Mouse (Mus musculus) limb, embryonic 11.5 days (tissue): ENCODE data around the gene Rnf8. TPM values are rescaled to one million over a fixed set of nuclear protein-coding genes. Genes with fewer than 3 reads are reported as not detected.

Source experiments
- ATAC-seq: fragments of 200-750 bp; cut with Nextera tagmentation; 2 replicates; pipeline ENCODE4 v1.8.0; 2017; ENCODE audit warnings: low read depth; ENCODE audit not compliant: insufficient number of reproducible peaks, low FRiP score, low TSS enrichment
- DNase-seq: peaks from one replicate; pipeline ENCODE4 v3.0.0-alpha.2; 2015; ENCODE audit warnings: low spot score
- H3K27ac ChIP-seq: fragments of 300-500 bp; sonication (generic); replicated peaks from 2 replicates; pipeline ENCODE4 v1.5.1; 2014; ENCODE audit warnings: low read depth, mild to moderate bottlenecking, low read length
- H3K27me3 ChIP-seq: fragments of 300-500 bp; sonication (generic); 2 replicates; pipeline ENCODE4 v1.6.1; 2014; ENCODE audit warnings: mild to moderate bottlenecking, low read length, mixed read lengths; ENCODE audit not compliant: control insufficient read depth, insufficient read depth
- H3K36me3 ChIP-seq: fragments of 300-500 bp; sonication (generic); 2 replicates; pipeline ENCODE4 v1.6.1; 2014; ENCODE audit warnings: mild to moderate bottlenecking, low read length, moderate library complexity, mixed read lengths; ENCODE audit not compliant: control insufficient read depth, insufficient read depth
- H3K4me1 ChIP-seq: fragments of 300-500 bp; sonication (generic); 2 replicates; pipeline ENCODE4 v1.6.1; 2014; ENCODE audit warnings: low read length, mixed read lengths; ENCODE audit not compliant: control insufficient read depth, insufficient read depth
- H3K4me2 ChIP-seq: fragments of 300-500 bp; sonication (generic); 2 replicates; pipeline ENCODE4 v1.6.1; 2014; ENCODE audit warnings: low read depth, mild to moderate bottlenecking, moderate library complexity; ENCODE audit not compliant: severe bottlenecking
- H3K4me3 ChIP-seq: fragments of 300-500 bp; sonication (generic); 2 replicates; pipeline ENCODE4 v1.5.1; 2014; ENCODE audit warnings: low read depth, low read length
- H3K9ac ChIP-seq: fragments of 300-500 bp; sonication (generic); 2 replicates; pipeline ENCODE4 v1.6.1; 2014; ENCODE audit warnings: mild to moderate bottlenecking, low read length
- H3K9me3 ChIP-seq: fragments of 300-500 bp; sonication (generic); 2 replicates; pipeline ENCODE4 v1.6.1; 2016; ENCODE audit warnings: low read length; ENCODE audit not compliant: control insufficient read depth
- WGBS: fragments of 180-500 bp; shearing (Covaris S2); extraction: QIAGEN DNeasy Blood & Tissue Kit; methylation state at CpG from one replicate; pipeline ENCODE4 v1.1.7; 2014; 5-methylcytosine and 5-hydroxymethylcytosine counted together
- polyA plus RNA-seq: library from polyadenylated mRNA; unstranded; fragments of >200 nt; fragmentation: Nextera tagmentation; extraction: Ambion mirVana; gene quantifications from 2 replicates; pipeline ENCODE4 v1.2.1, GENCODE M21; 2014

Gene Rnf8
- polyA plus RNA-seq, 1 experiment from 2014 or later, result 116 TPM

- Histone ChIP-seq H3K36me3 (peaks cover 30% of the 10 kb centered on the region), H3K27me3 (no peaks in the 10 kb centered on the region), H3K4me3 (no peak overlapping the region), H3K4me2 (no peak overlapping the region), H3K9me3 (no peaks in the 10 kb centered on the region), H3K9ac (no peak overlapping the region), H3K4me1 (no peaks in the 10 kb centered on the region), H3K27ac (no peak overlapping the region)
- WGBS, result 96% methylated on average over 11 of the region's 11 CpGs
- ATAC-seq, result no peak
- no peak for DNase-seq
Observed at GRCm38 (mm10) chr17:29632312-29632711, 17.7 kb downstream of the Rnf8 start.

- Histone ChIP-seq H3K4me1 (no peaks in the 10 kb centered on the region), H3K9me3 (no peaks in the 10 kb centered on the region)
- no peak for ATAC-seq
Observed at GRCm38 (mm10) chr17:29635492-29635891, 20.9 kb downstream of the Rnf8 start.

GRCm38 (mm10) chr17:29636118-29636517 is 21.5 kb downstream of the Rnf8 start:
- 72% methylated on average over 5 of the region's 5 CpGs for WGBS
- Histone ChIP-seq H3K36me3 (peaks cover 33% of the 10 kb centered on the region), H3K9me3 (no peaks in the 10 kb centered on the region), H3K4me3 (no peak overlapping the region), H3K27ac (no peak overlapping the region), H3K27me3 (no peaks in the 10 kb centered on the region), H3K4me2 (no peak overlapping the region), H3K4me1 (no peaks in the 10 kb centered on the region), H3K9ac (no peak overlapping the region)
- DNase-seq (peak; percentile 39), ATAC-seq (no peak)

More at GRCm38 (mm10) chr17:29635492-29635891, 20.9 kb downstream of the Rnf8 start:
- Histone ChIP-seq H3K27me3 (no peaks in the 10 kb centered on the region), H3K4me3 (no peak overlapping the region), H3K4me2 (no peak overlapping the region), H3K36me3 (peaks cover 27% of the 10 kb centered on the region), H3K9ac (no peak overlapping the region), H3K27ac (no peak overlapping the region)
- no peak for DNase-seq
- 93% methylated on average over 8 of the region's 8 CpGs for WGBS

- WGBS, result 96% methylated on average over 4 of the region's 4 CpGs
- DNase-seq (no peak), ATAC-seq (no peak)
- H3K27me3 ChIP-seq, result no peaks in the 10 kb centered on the region
- H3K36me3 ChIP-seq, result peaks cover 36% of the 10 kb centered on the region
- no peak overlapping the region for H3K4me3 ChIP-seq
- H3K4me2 ChIP-seq, result no peak overlapping the region
- H3K9me3 ChIP-seq, result no peaks in the 10 kb centered on the region
- H3K4me1 ChIP-seq, result no peaks in the 10 kb centered on the region
- H3K9ac ChIP-seq, result no peak overlapping the region
- H3K27ac ChIP-seq, result no peak overlapping the region
Observed at GRCm38 (mm10) chr17:29637377-29637776, 22.8 kb downstream of the Rnf8 start.

GRCm38 (mm10) chr17:29637895-29638294 is 23.3 kb downstream of the Rnf8 start:
- Histone ChIP-seq H3K4me1 (no peaks in the 10 kb centered on the region), H3K27ac (no peak overlapping the region), H3K27me3 (no peaks in the 10 kb centered on the region), H3K9ac (no peak overlapping the region), H3K4me3 (no peak overlapping the region), H3K9me3 (no peaks in the 10 kb centered on the region), H3K36me3 (peaks cover 34% of the 10 kb centered on the region), H3K4me2 (no peak overlapping the region)
- DNase-seq (no peak), ATAC-seq (no peak)
- 83% methylated on average over 8 of the region's 8 CpGs for WGBS

- Histone ChIP-seq H3K9me3 (no peaks in the 10 kb centered on the region), H3K9ac (no peak overlapping the region), H3K4me2 (no peak overlapping the region), H3K36me3 (peaks cover 24% of the 10 kb centered on the region; the same call in 1 of the 2 replicates), H3K4me1 (no peaks in the 10 kb centered on the region), H3K27ac (no peak overlapping the region), H3K4me3 (no peak overlapping the region), H3K27me3 (no peaks in the 10 kb centered on the region)
- DNase-seq, result no peak
- 92% methylated on average over 11 of the region's 11 CpGs for WGBS
- ATAC-seq, result no peak
Observed at GRCm38 (mm10) chr17:29640971-29641370, 26.4 kb downstream of the Rnf8 start.

- Histone ChIP-seq H3K4me2 (no peak overlapping the region), H3K27ac (no peak overlapping the region), H3K27me3 (no peaks in the 10 kb centered on the region), H3K9ac (no peak overlapping the region), H3K36me3 (peaks cover 23% of the 10 kb centered on the region; the same call in 1 of the 2 replicates), H3K4me1 (no peaks in the 10 kb centered on the region), H3K9me3 (no peaks in the 10 kb centered on the region), H3K4me3 (no peak overlapping the region)
- WGBS, result 70% methylated on average over 3 of the region's 3 CpGs
- DNase-seq (no peak), ATAC-seq (no peak)
Observed at GRCm38 (mm10) chr17:29642219-29642618, 27.6 kb downstream of the Rnf8 start.

- Histone ChIP-seq H3K9ac (no peak overlapping the region), H3K4me2 (no peak overlapping the region), H3K4me1 (0 out of 2 replicates have a peak, but pooled peaks cover 4% of the 10 kb centered on the region), H3K9me3 (no peaks in the 10 kb centered on the region), H3K36me3 (0 out of 2 replicates have a peak, but pooled peaks cover 2% of the 10 kb centered on the region), H3K27ac (no peak overlapping the region), H3K4me3 (no peak overlapping the region), H3K27me3 (no peaks in the 10 kb centered on the region)
- no peak for DNase-seq
- ATAC-seq, result no peak
- WGBS, result 68% methylated on average over 2 of the region's 2 CpGs
Observed at GRCm38 (mm10) chr17:29658249-29658648, 43.7 kb downstream of the Rnf8 start.
